In the genomic region with DNA sequence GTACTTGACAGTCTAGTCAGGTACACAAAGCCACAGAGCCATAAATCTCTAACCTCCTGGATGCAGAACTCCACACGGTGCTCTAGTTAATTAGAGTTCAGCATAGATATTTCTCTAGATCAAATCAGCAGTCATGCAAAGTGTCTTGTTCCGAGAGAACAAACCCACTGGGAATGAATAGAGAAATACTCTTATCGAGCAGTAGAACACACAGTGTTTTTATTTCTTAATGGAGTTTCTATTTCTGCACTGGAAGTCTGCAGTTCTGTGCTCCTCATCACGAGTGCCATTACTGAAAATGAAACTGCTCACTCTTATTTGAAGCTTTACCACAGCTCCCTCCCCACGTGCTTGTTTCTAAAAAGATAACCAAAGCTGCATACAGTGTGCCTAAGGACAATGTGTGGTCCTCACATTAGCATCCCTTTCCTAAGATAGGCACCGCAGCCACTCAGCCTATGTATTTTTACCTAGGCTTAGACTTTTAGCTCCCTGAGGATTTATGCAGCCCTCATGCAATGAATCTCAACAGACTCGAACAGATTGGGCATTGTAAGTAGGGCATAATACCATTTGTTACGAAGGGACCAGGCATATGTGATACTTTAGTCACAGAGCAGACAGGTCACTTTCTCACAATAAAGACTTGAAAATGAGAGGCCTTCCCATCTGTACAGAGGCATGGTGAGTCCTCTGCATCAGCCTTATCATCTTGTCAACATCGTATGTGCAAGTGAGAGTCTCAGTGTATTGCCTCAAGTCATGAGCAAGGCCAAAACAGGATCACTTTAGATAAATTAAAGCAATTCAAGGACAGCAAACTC, we compare ENCODE assay signal across 15 mouse cellular contexts.
DNase-seq lines count a peak whose midpoint lies in the region; ATAC-seq and TF ChIP-seq lines count a peak whose summit lies in the region.
"Had no signal": no experiment of that assay in that cellular context is flagged by ENCODE, and none has a peak within 500 bp of the region (broad histone marks: within the 10 kb centered on the region; RNA-seq: fewer than 3 reads in every experiment).

No protein-coding gene starts in this region.

- no peak overlapping the region for H3K4me3 ChIP-seq in myocyte
- H3K4me3 ChIP-seq: embryonic facial prominence, embryonic 12.5 days; heart, embryonic 10.5 days; limb, embryonic 13.5 days; lung, embryonic 15.5 days had no signal

- H3K36me3 ChIP-seq in myocyte (ENCODE audit: control insufficient read depth, insufficient read depth): no peaks in the 10 kb centered on the region
- H3K36me3 ChIP-seq: embryonic facial prominence, embryonic 12.5 days; heart, embryonic 10.5 days; limb, embryonic 13.5 days; lung, embryonic 15.5 days had no signal

- no peaks in the 10 kb centered on the region for H3K27me3 ChIP-seq in myocyte (ENCODE audit: control insufficient read depth, insufficient read depth, insufficient read length)
- H3K27me3 ChIP-seq: embryonic facial prominence, embryonic 12.5 days; limb, embryonic 13.5 days; lung, embryonic 15.5 days had no signal

- TF ChIP-seq POLR2A in myocyte (IDR thresholded peaks at IDR 0.05; ENCODE audit: insufficient read length, low read depth): no peak

- peak; percentile 88 for ATAC-seq in frontal cortex, adult (ENCODE audit: low TSS enrichment)
- peak; percentile 50; the same call in 1 of the 2 replicates for ATAC-seq in common myeloid progenitor, adult 5-6 weeks (replicated peaks; ENCODE audit: low read depth, poor library complexity, severe bottlenecking)
- ATAC-seq: inflammation-experienced regulatory T-cells, adult 6 months had no signal

- no peak overlapping the region for H3ac ChIP-seq in myocyte (ENCODE audit: control insufficient read depth, insufficient read length)

- H3K79me2 ChIP-seq in myocyte (ENCODE audit: control insufficient read depth, insufficient read depth): no peaks in the 10 kb centered on the region

- no peak for DNase-seq in frontal cortex, postnatal 14 days (ENCODE audit: low spot score in 2 of 2)
- DNase-seq in induced T-regulatory cell, adult 2 months (ENCODE audit: low read depth): peak; percentile 2
- no peak for DNase-seq in c-Kit-positive CD71-positive TER-119-positive erythroid progenitor cells, embryonic 14.5 days (ENCODE audit: low spot score)
- DNase-seq in gastrocnemius, adult 18-20 months (ENCODE audit: low spot score): no peak
- DNase-seq in spleen, postnatal 10 days (ENCODE audit: low spot score in 2 of 2): no peak
- DNase-seq: adrenal gland, adult 2 months; B cell, adult 2 months had no signal

- peak overlapping the region; percentile 24 for H3K4me2 ChIP-seq in myocyte (ENCODE audit: low read depth)
- H3K4me2 ChIP-seq: embryonic facial prominence, embryonic 12.5 days; limb, embryonic 13.5 days; lung, embryonic 15.5 days had no signal

TF ChIP-seq in myocyte, 11 proteins besides CTCF, POLR2A, EP300 and RAD21:
- TF ChIP-seq TCF12 (IDR thresholded peaks at IDR 0.05; ENCODE audit: insufficient read depth, poor library complexity, severe bottlenecking) (no peak), MYOD1 (IDR thresholded peaks at IDR 0.05; ENCODE audit: control insufficient read depth in 1 of 3, insufficient read length in 2 of 3, low read depth in 2 of 3) (no peak), SRF (IDR thresholded peaks at IDR 0.05; ENCODE audit: control insufficient read depth, insufficient read length, low read depth) (no peak), POLR2AphosphoS2 (IDR thresholded peaks at IDR 0.05; ENCODE audit: insufficient read length, low read depth) (no peak), MAX (IDR thresholded peaks at IDR 0.05; ENCODE audit: low read depth) (no peak), E2F4 (IDR thresholded peaks at IDR 0.05; ENCODE audit: insufficient read depth) (no peak), CEBPB (IDR thresholded peaks at IDR 0.05; ENCODE audit: insufficient read depth, poor library complexity, severe bottlenecking) (no peak), MYOG (IDR thresholded peaks at IDR 0.05; ENCODE audit: control insufficient read depth in 1 of 3, insufficient read depth in 1 of 3, insufficient read length in 2 of 3, low read depth in 2 of 3) (no peak)
